Mouse (Mus musculus): ENCODE results near the gene Dct. TPM values are rescaled to one million over a fixed set of nuclear protein-coding genes. Genes with fewer than 3 reads are reported as not detected.

Dct gene
- polyA plus RNA-seq, 1 experiment: 0.63 TPM

DNA sequence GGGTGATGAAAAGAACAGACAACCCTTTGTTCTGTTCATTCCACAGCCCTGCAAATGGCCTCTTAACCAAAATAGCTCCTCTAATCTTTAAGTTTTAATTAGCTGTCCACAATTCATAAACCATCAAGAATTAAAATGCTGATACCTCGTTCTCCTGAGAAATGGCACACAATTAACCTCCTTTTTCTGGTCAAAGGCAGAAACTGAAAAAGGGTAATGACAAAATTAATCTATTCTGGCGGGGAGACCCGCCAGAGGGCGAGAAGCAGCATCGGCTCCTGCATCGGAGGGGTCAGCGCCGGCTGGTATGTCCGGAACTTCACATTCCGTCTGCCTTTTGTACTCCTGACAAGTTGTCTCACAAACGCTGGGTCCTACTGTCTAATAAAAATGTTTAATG is 28.6 kb upstream of the Dct start:
- no peaks in the 10 kb centered on the region for H3K4me1 ChIP-seq (ENCODE audit: control insufficient read depth, insufficient read depth, low read length)
- TF ChIP-seq CTCF (IDR thresholded peaks at IDR 0.05; ENCODE audit: extremely low read depth, insufficient read depth, low read length) (no peak), POLR2A (IDR thresholded peaks at IDR 0.05; ENCODE audit: extremely low read depth, insufficient read depth, low read length) (no peak)
- H3K4me3 ChIP-seq (ENCODE audit: insufficient read depth, low read length): no peak overlapping the region
- no peak overlapping the region for H3K27ac ChIP-seq (ENCODE audit: insufficient read depth, low read length)

DNA sequence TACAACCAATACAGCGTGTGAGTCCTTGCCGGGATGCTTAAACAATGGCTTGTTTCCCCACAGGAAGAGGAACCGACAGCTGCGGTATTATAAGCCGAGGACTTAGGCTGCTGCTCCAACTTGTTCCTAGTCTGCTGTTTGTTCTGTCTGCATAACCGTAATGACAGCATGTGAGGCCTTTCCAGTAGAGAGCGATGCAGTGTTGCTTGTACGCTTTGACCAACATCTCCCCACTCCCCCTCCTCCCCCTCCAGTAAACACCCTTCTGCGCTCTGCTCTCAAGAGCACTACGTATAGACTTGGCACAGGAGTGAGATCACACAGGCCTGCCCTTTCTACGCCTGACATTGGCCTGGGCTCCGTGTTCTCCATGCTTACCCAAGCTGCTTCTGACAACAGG is 18.1 kb upstream of the Dct start:
- Histone ChIP-seq H3K4me1 (ENCODE audit: control insufficient read depth, insufficient read depth, low read length) (no peaks in the 10 kb centered on the region), H3K27ac (ENCODE audit: insufficient read depth, low read length) (no peak overlapping the region), H3K4me3 (ENCODE audit: insufficient read depth, low read length) (no peak overlapping the region)
- TF ChIP-seq CTCF (IDR thresholded peaks at IDR 0.05; ENCODE audit: extremely low read depth, insufficient read depth, low read length): no peak
- no peak for TF ChIP-seq POLR2A (IDR thresholded peaks at IDR 0.05; ENCODE audit: extremely low read depth, insufficient read depth, low read length)

DNA sequence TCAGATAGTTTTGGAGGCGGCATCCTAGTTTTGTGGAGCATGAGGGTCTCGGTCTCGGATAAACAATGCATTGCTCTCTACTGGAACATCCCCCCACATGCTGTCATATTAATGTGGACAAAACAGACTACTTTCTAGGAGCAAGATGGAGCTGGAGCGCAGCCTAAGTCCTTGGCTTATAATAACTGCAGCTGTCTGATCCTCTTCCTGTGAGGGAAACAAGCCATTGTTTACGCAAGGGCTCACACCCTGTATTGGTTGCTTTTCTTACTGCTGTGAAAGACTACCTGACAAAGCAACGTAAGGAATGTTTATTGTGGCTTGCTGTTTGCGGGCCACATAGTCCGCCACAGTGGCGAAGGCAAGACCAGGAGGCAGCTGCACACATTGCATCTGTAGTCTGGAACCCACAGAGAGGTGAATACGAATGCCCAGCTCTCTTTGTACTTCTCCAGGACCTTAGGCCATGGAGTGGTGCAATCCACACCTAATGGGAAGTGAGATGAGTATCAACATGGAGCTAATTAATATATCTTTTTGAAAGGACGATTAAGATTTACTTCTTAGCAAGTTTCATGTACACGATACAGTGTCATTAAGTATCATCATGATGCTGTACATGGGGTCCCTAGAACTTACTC is 17.5 kb upstream of the Dct start:
- TF ChIP-seq POLR2A (IDR thresholded peaks at IDR 0.05; ENCODE audit: extremely low read depth, insufficient read depth, low read length) (no peak), CTCF (IDR thresholded peaks at IDR 0.05; ENCODE audit: extremely low read depth, insufficient read depth, low read length) (no peak)
- Histone ChIP-seq H3K27ac (ENCODE audit: insufficient read depth, low read length) (no peak overlapping the region), H3K4me1 (ENCODE audit: control insufficient read depth, insufficient read depth, low read length) (no peaks in the 10 kb centered on the region), H3K4me3 (ENCODE audit: insufficient read depth, low read length) (no peak overlapping the region)

DNA sequence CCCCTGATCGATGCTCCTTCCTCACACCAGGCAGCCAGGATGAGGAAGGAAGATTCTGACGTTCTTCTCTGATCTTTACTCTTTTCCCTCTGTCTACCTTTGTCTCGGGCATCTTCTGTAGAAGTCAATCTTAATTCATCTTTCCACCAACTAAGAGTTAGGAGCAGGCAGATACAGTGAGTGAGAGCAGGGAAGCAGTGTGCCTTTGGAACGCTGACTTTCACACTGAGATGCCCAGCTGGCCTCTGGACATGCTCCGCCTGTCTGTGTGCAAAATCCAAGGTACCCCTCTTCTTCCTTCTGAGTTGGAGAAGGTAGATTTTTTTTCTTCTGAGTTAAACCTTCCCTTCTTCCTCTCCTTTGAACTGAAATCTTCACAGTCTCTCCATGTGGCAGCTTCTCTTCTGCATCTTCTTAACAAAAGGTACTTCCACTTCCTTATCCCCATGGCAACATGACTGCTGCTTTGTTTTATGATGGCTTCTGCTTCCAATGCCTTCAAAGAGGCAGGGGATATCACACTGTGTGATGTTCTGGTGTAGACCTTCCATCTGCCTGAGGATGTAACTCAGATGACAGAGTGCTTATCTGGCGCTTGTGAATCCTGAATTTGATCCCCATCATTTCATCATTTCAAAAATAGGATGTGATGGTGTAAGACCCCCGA is 9.9 kb upstream of the Dct start:
- no peak overlapping the region for H3K4me3 ChIP-seq (ENCODE audit: insufficient read depth, low read length)
- TF ChIP-seq POLR2A (IDR thresholded peaks at IDR 0.05; ENCODE audit: extremely low read depth, insufficient read depth, low read length) (no peak), CTCF (IDR thresholded peaks at IDR 0.05; ENCODE audit: extremely low read depth, insufficient read depth, low read length) (no peak)
- H3K27ac ChIP-seq (ENCODE audit: insufficient read depth, low read length): no peak overlapping the region
- H3K4me1 ChIP-seq (ENCODE audit: control insufficient read depth, insufficient read depth, low read length): no peaks in the 10 kb centered on the region

DNA sequence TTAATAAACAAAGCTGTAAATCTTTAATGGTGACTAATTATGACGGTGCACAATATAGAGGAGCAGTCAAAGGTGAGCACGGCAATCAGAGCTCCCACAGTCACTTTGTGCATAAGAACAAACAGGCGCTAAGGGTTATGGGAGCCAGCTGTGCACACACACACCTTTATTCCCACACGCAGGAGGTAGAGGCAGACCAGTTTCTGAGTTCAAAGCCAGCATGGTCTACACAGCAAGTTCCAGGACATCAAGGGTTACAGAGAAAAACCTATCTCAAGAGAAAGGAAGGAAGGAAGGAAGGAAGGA is 6.5 kb upstream of the Dct start:
- H3K4me3 ChIP-seq (ENCODE audit: insufficient read depth, low read length): no peak overlapping the region
- TF ChIP-seq POLR2A (IDR thresholded peaks at IDR 0.05; ENCODE audit: extremely low read depth, insufficient read depth, low read length) (no peak), CTCF (IDR thresholded peaks at IDR 0.05; ENCODE audit: extremely low read depth, insufficient read depth, low read length) (no peak)
- no peaks in the 10 kb centered on the region for H3K4me1 ChIP-seq (ENCODE audit: control insufficient read depth, insufficient read depth, low read length)
- no peak overlapping the region for H3K27ac ChIP-seq (ENCODE audit: insufficient read depth, low read length)

DNA sequence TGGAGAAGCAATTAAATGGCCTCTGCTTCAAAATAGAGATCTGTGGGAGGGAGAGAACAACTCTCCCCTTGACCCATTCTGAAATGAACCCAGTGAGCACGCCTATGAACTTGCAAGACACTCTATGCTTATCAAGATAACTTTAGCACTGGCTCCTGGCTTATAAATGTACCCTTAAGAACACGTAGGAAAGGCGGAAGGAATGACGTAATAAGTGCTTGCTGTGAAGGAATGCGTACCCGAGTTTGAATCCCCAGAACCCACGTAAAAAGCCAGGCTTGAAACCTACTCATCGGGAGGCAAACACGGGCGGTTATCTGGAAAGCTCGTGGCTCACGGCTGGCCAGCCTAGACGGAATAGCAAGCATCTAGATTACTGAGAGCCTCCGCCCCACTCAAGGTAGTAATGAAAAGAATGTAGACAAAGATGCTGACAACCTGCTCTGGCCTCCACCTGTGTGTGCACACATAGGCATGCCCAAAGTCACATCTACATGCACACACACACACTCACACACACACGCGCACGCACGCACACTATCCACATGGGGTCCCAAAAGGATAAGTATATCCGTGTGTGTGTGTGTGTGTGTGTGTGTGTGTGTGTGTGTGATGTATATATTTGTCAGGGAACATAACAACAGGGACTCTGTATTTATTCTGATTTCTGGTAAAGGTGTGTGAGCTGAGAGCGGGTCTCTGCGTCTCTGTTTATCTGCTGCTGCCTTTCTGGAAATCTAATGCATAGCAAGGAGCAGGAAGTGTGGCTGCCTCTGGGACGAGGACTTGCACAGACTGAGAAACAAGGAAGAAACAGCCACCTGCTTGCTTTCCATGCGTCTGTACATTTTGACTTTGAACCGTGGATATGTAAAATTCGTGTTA is 5.9 kb upstream of the Dct start:
- no peak overlapping the region for H3K27ac ChIP-seq (ENCODE audit: insufficient read depth, low read length)
- no peak overlapping the region for H3K4me3 ChIP-seq (ENCODE audit: insufficient read depth, low read length)
- TF ChIP-seq CTCF (IDR thresholded peaks at IDR 0.05; ENCODE audit: extremely low read depth, insufficient read depth, low read length): no peak
- TF ChIP-seq POLR2A (IDR thresholded peaks at IDR 0.05; ENCODE audit: extremely low read depth, insufficient read depth, low read length): no peak
- H3K4me1 ChIP-seq (ENCODE audit: control insufficient read depth, insufficient read depth, low read length): no peaks in the 10 kb centered on the region

DNA sequence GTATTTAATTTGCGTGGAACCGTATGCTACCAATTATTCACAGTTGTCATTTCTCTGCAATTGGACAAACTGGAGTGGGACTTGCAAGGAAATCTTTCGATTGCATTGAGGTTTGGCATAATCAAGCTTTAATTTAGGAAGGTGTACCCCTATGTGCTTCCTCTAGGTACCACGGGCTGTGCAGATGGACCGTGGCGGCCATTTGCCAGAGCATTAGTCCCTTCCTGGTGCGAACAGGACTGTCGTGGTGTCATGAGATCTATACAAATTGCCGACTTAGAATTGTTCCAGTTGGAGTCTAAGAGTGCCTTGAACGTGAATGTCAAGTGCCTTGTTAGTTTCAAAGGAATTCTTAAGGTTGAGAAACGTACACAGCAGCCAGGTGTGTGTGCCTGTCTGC is 726 bp upstream of the Dct start:
- H3K4me1 ChIP-seq (ENCODE audit: control insufficient read depth, insufficient read depth, low read length): no peaks in the 10 kb centered on the region
- no peak for TF ChIP-seq CTCF (IDR thresholded peaks at IDR 0.05; ENCODE audit: extremely low read depth, insufficient read depth, low read length)
- no peak for TF ChIP-seq POLR2A (IDR thresholded peaks at IDR 0.05; ENCODE audit: extremely low read depth, insufficient read depth, low read length)
- H3K27ac ChIP-seq (ENCODE audit: insufficient read depth, low read length): no peak overlapping the region
- no peak overlapping the region for H3K4me3 ChIP-seq (ENCODE audit: insufficient read depth, low read length)

DNA sequence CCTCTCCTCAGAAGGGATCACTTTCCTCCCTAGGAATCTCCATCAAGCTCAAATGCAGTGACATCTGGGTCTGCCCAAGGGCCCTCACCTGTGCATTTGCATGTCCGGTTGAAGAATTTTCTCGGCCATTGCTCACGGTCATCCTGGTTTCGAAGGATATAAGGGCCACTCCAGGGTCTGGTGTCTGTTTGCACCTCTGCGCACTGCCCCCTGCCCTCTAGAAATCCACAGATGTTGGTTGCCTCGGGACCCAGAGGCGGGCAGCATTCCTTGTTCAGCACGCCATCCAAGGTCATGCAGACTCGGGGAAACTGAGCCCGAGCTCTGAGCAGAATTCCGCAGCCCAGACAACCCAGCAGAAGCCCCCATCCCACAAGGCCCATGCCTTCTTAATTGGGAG is 648 bp downstream of the Dct start:
- Histone ChIP-seq H3K4me3 (ENCODE audit: insufficient read depth, low read length) (no peak overlapping the region), H3K27ac (ENCODE audit: insufficient read depth, low read length) (no peak overlapping the region), H3K4me1 (ENCODE audit: control insufficient read depth, insufficient read depth, low read length) (no peaks in the 10 kb centered on the region)
- TF ChIP-seq CTCF (IDR thresholded peaks at IDR 0.05; ENCODE audit: extremely low read depth, insufficient read depth, low read length) (no peak), POLR2A (IDR thresholded peaks at IDR 0.05; ENCODE audit: extremely low read depth, insufficient read depth, low read length) (no peak)

DNA sequence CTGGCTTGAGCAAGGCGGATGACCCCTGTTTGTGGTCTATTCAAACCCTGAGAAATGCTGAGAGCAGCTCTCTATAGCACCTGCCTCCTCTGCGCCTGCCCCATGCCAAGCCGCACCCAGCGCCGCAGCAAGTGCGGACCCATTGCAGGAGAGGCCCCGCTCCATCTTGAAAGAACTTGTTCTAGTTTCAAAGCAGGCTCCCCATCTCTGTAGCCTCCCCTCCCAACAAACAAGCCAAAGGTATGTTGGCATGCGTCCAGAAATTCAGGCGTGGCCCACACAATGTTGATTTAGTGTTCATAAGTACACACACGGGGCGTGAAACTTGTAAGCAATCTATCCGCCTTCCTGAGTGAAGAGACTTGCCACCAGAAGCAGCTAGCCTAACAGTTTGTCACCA is 1.1 kb downstream of the Dct start:
- TF ChIP-seq POLR2A (IDR thresholded peaks at IDR 0.05; ENCODE audit: extremely low read depth, insufficient read depth, low read length) (no peak), CTCF (IDR thresholded peaks at IDR 0.05; ENCODE audit: extremely low read depth, insufficient read depth, low read length) (no peak)
- H3K4me3 ChIP-seq (ENCODE audit: insufficient read depth, low read length): no peak overlapping the region

More for the DNA sequence above, 1.1 kb downstream of the Dct start:
- H3K27ac ChIP-seq (ENCODE audit: insufficient read depth, low read length): no peak overlapping the region
- H3K4me1 ChIP-seq (ENCODE audit: control insufficient read depth, insufficient read depth, low read length): no peaks in the 10 kb centered on the region
